ENCODE assay signal across 15 mouse cellular contexts in genomic region chr12:58296980-58297379, GRCm38 (mm10). TPM values are rescaled to one million over a fixed set of nuclear protein-coding genes. Genes with fewer than 3 reads are reported as not detected.
DNase-seq lines count a peak whose midpoint lies in the region; ATAC-seq and TF ChIP-seq lines count a peak whose summit lies in the region.
"Had no signal": no experiment of that assay in that cellular context is flagged by ENCODE, and none has a peak within 500 bp of the region (broad histone marks: within the 10 kb centered on the region; RNA-seq: fewer than 3 reads in every experiment).

No protein-coding gene starts in this region.

- H3K9ac ChIP-seq in kidney, embryonic 16.5 days (replicated peaks; ENCODE audit: low read length) = no peak overlapping the region
- no peak overlapping the region for H3K9ac ChIP-seq in heart, embryonic 16.5 days (ENCODE audit: low read length)
- H3K9ac ChIP-seq in lung, postnatal 0 days (replicated peaks; ENCODE audit: low read depth) = no peak overlapping the region
- H3K9ac ChIP-seq: forebrain, embryonic 12.5 days; hindbrain, embryonic 12.5 days had no signal

- H3K36me3 ChIP-seq in kidney, adult 2 months (ENCODE audit: control insufficient read depth, insufficient read depth, low read length) = no peaks in the 10 kb centered on the region
- no peaks in the 10 kb centered on the region for H3K36me3 ChIP-seq in kidney, embryonic 16.5 days (ENCODE audit: insufficient read depth, low read length)
- H3K36me3 ChIP-seq in heart, embryonic 16.5 days (ENCODE audit: control insufficient read depth, insufficient read depth) = no peaks in the 10 kb centered on the region
- no peaks in the 10 kb centered on the region for H3K36me3 ChIP-seq in lung, postnatal 0 days (ENCODE audit: insufficient read depth, low read length)
- H3K36me3 ChIP-seq: forebrain, embryonic 12.5 days; G1E; hindbrain, embryonic 12.5 days had no signal

- TF ChIP-seq CTCF in kidney, adult 2 months (conservative IDR thresholded peaks at IDR 0.05; ENCODE audit: insufficient read depth, insufficient read length, low read depth, low read length) = no peak
- TF ChIP-seq CTCF in lung, postnatal 0 days (IDR thresholded peaks at IDR 0.05) = no peak

- peak; percentile 71 for TF ChIP-seq EP300 in lung, postnatal 0 days (IDR thresholded peaks at IDR 0.05)

- no peaks in the 10 kb centered on the region for H3K4me1 ChIP-seq in kidney, adult 2 months (ENCODE audit: control insufficient read depth, insufficient read depth, low read length)
- no peaks in the 10 kb centered on the region for H3K4me1 ChIP-seq in kidney, embryonic 16.5 days (ENCODE audit: insufficient read depth, low read length)
- no peaks in the 10 kb centered on the region for H3K4me1 ChIP-seq in heart, embryonic 16.5 days (ENCODE audit: control insufficient read depth, insufficient read depth, low read length)
- no peaks in the 10 kb centered on the region for H3K4me1 ChIP-seq in lung, postnatal 0 days (ENCODE audit: insufficient read depth, low read depth, low read length)
- H3K4me1 ChIP-seq: forebrain, embryonic 12.5 days; hindbrain, embryonic 12.5 days had no signal

- H3K27ac ChIP-seq in kidney, adult 2 months (ENCODE audit: insufficient read depth, low read depth, low read length) = peak overlapping the region; percentile 55; the same call in 1 of the 2 replicates
- no peak overlapping the region for H3K27ac ChIP-seq in kidney, embryonic 16.5 days (ENCODE audit: low read length)
- peak overlapping the region; percentile 53 for H3K27ac ChIP-seq in heart, embryonic 16.5 days (ENCODE audit: low read length)
- H3K27ac ChIP-seq in lung, postnatal 0 days (ENCODE audit: low read length) = peak overlapping the region; percentile 59; the same call in 1 of the 2 replicates
- H3K27ac ChIP-seq: forebrain, embryonic 12.5 days; hindbrain, embryonic 12.5 days had no signal

- peak; percentile 1 for DNase-seq in gastrocnemius, adult 18-20 months (ENCODE audit: low spot score)
- DNase-seq in gastrocnemius, postnatal 4 days (ENCODE audit: low spot score in 2 of 2) = no peak
- peak; percentile 24 for DNase-seq in kidney, adult 2 months
- DNase-seq in lung, postnatal 0 days (ENCODE audit: low spot score) = peak; percentile 40
- DNase-seq: cerebellum, adult 9-10 months; liver had no signal

- no peak for ATAC-seq in kidney, embryonic 16.5 days (ENCODE audit: low FRiP score, low TSS enrichment)
- ATAC-seq in heart, embryonic 16.5 days (replicated peaks; ENCODE audit: extremely low read depth, insufficient read depth, low FRiP score) = no peak
- peak; percentile 43 for ATAC-seq in lung, postnatal 0 days
- ATAC-seq in megakaryocyte progenitor cell, adult 5-6 weeks (replicated peaks; ENCODE audit: poor library complexity) = no peak
- ATAC-seq in monocyte, adult 5-6 weeks (replicated peaks; ENCODE audit: insufficient number of reproducible peaks, low FRiP score, low TSS enrichment, poor library complexity, severe bottlenecking) = no peak

- no peaks in the 10 kb centered on the region for H3K27me3 ChIP-seq in kidney, adult 2 months (replicated peaks; ENCODE audit: control insufficient read depth, insufficient read depth, low read length)
- H3K27me3 ChIP-seq in kidney, embryonic 16.5 days (ENCODE audit: insufficient read depth, low read length) = no peaks in the 10 kb centered on the region
- H3K27me3 ChIP-seq in heart, embryonic 16.5 days (ENCODE audit: control insufficient read depth, insufficient read depth, low read length) = no peaks in the 10 kb centered on the region
- H3K27me3 ChIP-seq in lung, postnatal 0 days (replicated peaks; ENCODE audit: insufficient read depth, low read length) = no peaks in the 10 kb centered on the region
- H3K27me3 ChIP-seq: forebrain, embryonic 12.5 days; hindbrain, embryonic 12.5 days had no signal

- H3K4me3 ChIP-seq in kidney, adult 2 months (ENCODE audit: insufficient read depth, low read depth, low read length) = no peak overlapping the region
- H3K4me3 ChIP-seq in kidney, embryonic 16.5 days (ENCODE audit: low read length) = no peak overlapping the region
- no peak overlapping the region for H3K4me3 ChIP-seq in heart, embryonic 16.5 days (ENCODE audit: low read length)
- no peak overlapping the region for H3K4me3 ChIP-seq in lung, postnatal 0 days (ENCODE audit: low read depth, low read length)
- H3K4me3 ChIP-seq: forebrain, embryonic 12.5 days; hindbrain, embryonic 12.5 days; myocyte had no signal

- no peak for TF ChIP-seq POLR2A in kidney, adult 2 months (IDR thresholded peaks at IDR 0.05; ENCODE audit: low read depth, low read length)

- no peak overlapping the region for H3K4me2 ChIP-seq in kidney, embryonic 16.5 days (replicated peaks; ENCODE audit: low read depth, low read length)
- H3K4me2 ChIP-seq in heart, embryonic 16.5 days (ENCODE audit: low read depth, low read length) = no peak overlapping the region
- H3K4me2 ChIP-seq in lung, postnatal 0 days (replicated peaks; ENCODE audit: low read depth, low read length) = no peak overlapping the region; the same call in 1 of the 2 replicates
- H3K4me2 ChIP-seq: forebrain, embryonic 12.5 days; hindbrain, embryonic 12.5 days had no signal

- no peaks in the 10 kb centered on the region for H3K9me3 ChIP-seq in kidney, embryonic 16.5 days (ENCODE audit: low read length)
- H3K9me3 ChIP-seq in heart, embryonic 16.5 days (replicated peaks; ENCODE audit: control insufficient read depth, low read length) = no peaks in the 10 kb centered on the region
- H3K9me3 ChIP-seq in lung, postnatal 0 days (ENCODE audit: low read length) = no peaks in the 10 kb centered on the region
- H3K9me3 ChIP-seq: forebrain, embryonic 12.5 days; G1E; hindbrain, embryonic 12.5 days had no signal

- whole genome bisulfite sequencing in kidney, adult 2 months = 55% methylated on average over 6 of the region's 6 CpGs
- WGBS in kidney, embryonic 16.5 days = 70% methylated on average over 6 of the region's 6 CpGs
- 55% methylated on average over 6 of the region's 6 CpGs for WGBS in heart, embryonic 16.5 days
- WGBS in lung, postnatal 0 days = 49% methylated on average over 6 of the region's 6 CpGs

RNA-seq across cellular contexts. Expression of gene Clec14a, which starts 27.9 kb away (rescaled TPM):
- 1 to 10 TPM; 2.2 to 3.4 TPM for total RNA-seq in gastrocnemius, adult 18-20 months (2021)
- total RNA-seq in gastrocnemius, postnatal 4 days (2021) = 10 to 100 TPM; 18.2 to 19.7 TPM
- polyA plus RNA-seq in kidney, adult 2 months (2012; rRNA removed) = 9.5 and 9.8 TPM in 2 replicates
- 14.1 and 14.8 TPM in 2 replicates for polyA plus RNA-seq in kidney, embryonic 16.5 days (2015; fragmentation: Nextera tagmentation; extraction: Ambion mirVana)
- polyA plus RNA-seq in heart, embryonic 16.5 days (2015; fragmentation: Nextera tagmentation; extraction: Ambion mirVana) = 22.0 and 22.1 TPM in 2 replicates
- polyA plus RNA-seq in lung, postnatal 0 days (2015; fragmentation: Nextera tagmentation; extraction: Ambion mirVana) = 80.9 and 83.5 TPM in 2 replicates
- not detected in 2 replicates for total RNA-seq in megakaryocyte progenitor cell, adult 5-6 weeks (2015)
- total RNA-seq in megakaryocyte progenitor cell, adult 5-6 weeks (2017) = not detected in 2 replicates
- not detected in 3 replicates for total RNA-seq in monocyte, adult 5-6 weeks (2017)
- polyA plus RNA-seq: C2C12, G1E had no signal

Comparison
In these comparisons a context has a peak if more than half of its experiments do, and no peak if none do; other contexts are left out.
1. DNase-seq: peak in gastrocnemius, adult 18-20 months (single experiment), kidney, adult 2 months (single experiment) and lung, postnatal 0 days (single experiment); none in gastrocnemius, postnatal 4 days (0 of 2).
2. RNA of gene Clec14a, which starts 27.9 kb away (total RNA-seq): 18.2 to 19.7 TPM in gastrocnemius, postnatal 4 days; 2.2 to 3.4 TPM in gastrocnemius, adult 18-20 months, not detected in megakaryocyte progenitor cell, adult 5-6 weeks and not detected in monocyte, adult 5-6 weeks; every median in the first group is over 4 times any median in the second.